Mouse (Mus musculus) liver, embryonic 14.5 days (tissue): ENCODE measurements around the gene Hivep2.

Experiments used
- CTCF ChIP-seq: IDR thresholded peaks from 2 replicates; pipeline ENCODE4 v1.5.1; 2016; ENCODE audit warnings: antibody characterized with exemption, low read depth, control low read depth
- EP300 ChIP-seq: IDR thresholded peaks from 2 replicates; pipeline ENCODE4 v1.6.1; 2016; ENCODE audit warnings: antibody characterized with exemption, low read depth

DNA sequence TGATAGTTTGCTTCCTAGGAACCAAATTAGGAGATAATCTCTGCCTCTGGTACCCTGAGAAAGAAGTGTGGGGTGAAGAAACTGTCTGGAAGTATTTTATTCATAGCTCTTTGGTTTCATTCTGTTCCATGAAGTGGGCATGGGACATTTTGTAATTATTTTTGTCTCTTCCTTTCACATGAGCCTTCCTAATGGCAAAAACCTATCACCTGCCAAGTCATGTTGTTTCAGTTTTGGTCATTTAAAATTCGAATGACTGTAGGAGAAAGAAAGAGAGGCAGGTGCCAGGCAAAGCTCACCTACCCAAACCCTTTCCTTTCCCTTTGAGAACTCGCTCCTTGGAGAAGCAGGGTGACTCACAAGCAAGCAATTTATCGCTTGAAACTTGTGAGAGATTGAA lies 53.3 kb downstream of the Hivep2 start:
- TF ChIP-seq CTCF (no peak), EP300 (no peak)
